Mouse (Mus musculus): Measurements from ENCODE around the gene Rap1b. TPM values are rescaled to one million over a fixed set of nuclear protein-coding genes. Genes with fewer than 3 reads are reported as not detected.

The Rap1b gene
- polyA plus RNA-seq, 1 experiment from 2014 or later = 159 TPM

DNA sequence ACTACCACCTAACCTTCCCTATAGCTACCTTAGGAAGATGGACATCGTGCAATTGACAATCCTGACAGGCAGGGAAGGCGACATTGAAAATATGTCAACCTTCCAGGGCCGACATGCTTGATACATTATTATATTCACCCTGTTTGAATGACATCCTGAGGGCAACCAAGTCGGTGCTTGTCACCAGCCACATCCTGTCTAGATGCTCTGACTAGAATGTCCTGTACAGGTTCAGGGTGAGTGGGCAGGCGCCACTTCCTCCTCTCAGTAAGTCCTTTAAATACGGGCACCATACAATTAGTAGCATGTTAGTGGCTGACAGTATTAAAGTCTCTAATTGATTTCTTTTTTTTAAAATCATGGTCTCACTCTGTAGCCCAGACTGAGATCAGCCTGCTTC is 37.8 kb downstream of the Rap1b start:
- H3K4me2 ChIP-seq = no peak overlapping the region
- no peak for ATAC-seq (ENCODE audit: low FRiP score)
- 90% methylated on average over 6 of the region's 6 CpGs for WGBS
- H3K4me1 ChIP-seq (replicated peaks) = peaks cover 9% of the 10 kb centered on the region
- peaks cover 13% of the 10 kb centered on the region for H3K36me3 ChIP-seq
- no peak overlapping the region for H3K4me3 ChIP-seq
- H3K9ac ChIP-seq = no peak overlapping the region
- no peaks in the 10 kb centered on the region for H3K27me3 ChIP-seq
- H3K27ac ChIP-seq = no peak overlapping the region
- H3K9me3 ChIP-seq = no peaks in the 10 kb centered on the region

DNA sequence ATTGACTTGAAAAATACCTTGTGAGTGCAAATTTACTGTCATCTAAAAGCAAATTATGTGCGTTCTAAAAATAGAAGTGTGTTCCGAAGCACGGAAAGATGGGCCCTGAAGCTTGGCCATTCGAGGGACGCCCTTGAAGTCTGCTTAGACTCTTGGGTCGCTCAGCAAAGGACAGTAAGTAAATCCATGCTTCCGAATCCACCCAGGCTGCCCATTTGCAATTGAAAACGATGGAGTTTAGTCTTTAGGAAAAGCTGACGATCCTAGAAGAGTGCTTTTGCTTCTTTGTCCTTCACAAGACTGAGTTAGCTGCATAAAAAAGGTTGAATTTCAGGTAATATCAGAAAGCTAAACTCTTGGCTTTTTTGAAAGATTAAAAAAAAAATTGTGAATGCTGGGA is 39.9 kb downstream of the Rap1b start:
- no peaks in the 10 kb centered on the region for H3K9me3 ChIP-seq
- ATAC-seq (ENCODE audit: low FRiP score) = no peak
- 51% methylated on average over 9 of the region's 9 CpGs for WGBS
- H3K9ac ChIP-seq = no peak overlapping the region
- H3K27me3 ChIP-seq = no peaks in the 10 kb centered on the region
- no peak overlapping the region for H3K4me3 ChIP-seq
- H3K4me1 ChIP-seq (replicated peaks) = peaks cover 9% of the 10 kb centered on the region
- H3K36me3 ChIP-seq = peaks cover 1% of the 10 kb centered on the region; the same call in 1 of the 2 replicates
- H3K27ac ChIP-seq = no peak overlapping the region
- H3K4me2 ChIP-seq = no peak overlapping the region

DNA sequence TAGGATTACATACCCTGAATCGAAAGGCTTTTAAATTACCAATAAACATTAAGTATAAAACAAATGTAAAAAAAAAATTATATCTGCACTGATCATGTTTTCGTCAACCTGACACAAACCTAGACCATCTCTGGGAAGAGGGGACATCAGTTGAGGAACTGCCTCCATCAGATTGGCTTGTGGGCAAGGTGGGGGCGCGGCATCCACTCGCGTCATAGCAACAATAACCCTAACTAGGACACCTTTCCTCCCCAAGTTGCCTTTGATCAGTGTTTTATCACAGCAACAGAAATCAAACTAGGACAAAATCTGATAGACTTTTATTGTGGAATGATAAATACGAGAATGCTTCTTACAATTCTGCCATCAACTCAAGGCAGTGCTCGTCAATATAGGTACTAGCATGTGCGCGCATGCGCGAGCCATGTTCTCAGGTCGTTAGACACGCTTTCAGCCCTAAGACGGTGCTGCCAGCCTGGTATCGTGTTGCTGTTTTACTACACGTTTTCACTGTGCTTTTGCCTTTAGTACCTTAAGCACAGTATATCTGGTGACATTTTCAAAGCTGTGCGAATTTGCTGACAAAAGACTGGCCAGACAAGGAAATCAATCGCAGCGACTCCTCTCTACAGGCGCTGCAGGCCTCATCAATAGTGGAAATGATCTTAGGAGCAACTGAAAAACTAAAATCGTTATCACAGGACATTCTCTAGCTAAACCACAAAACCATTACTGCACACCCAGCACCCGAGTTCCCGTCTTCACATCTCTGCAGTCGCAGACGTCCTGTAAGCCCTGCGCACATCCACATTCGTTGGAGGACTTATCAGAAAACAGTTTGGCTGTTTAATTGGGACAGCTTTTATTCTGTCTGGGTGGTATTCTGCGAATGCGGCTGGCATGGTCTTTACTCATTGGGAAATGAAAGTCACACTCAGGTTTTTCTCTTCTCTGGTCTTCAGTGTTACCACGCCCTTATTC is 41.7 kb downstream of the Rap1b start:
- WGBS = 92% methylated on average over 31 of the region's 31 CpGs
- Histone ChIP-seq H3K9ac (no peak overlapping the region), H3K36me3 (no peaks in the 10 kb centered on the region), H3K4me1 (replicated peaks) (peaks cover 4% of the 10 kb centered on the region; the same call in 1 of the 2 replicates), H3K4me3 (no peak overlapping the region), H3K27ac (no peak overlapping the region), H3K27me3 (no peaks in the 10 kb centered on the region), H3K4me2 (no peak overlapping the region), H3K9me3 (no peaks in the 10 kb centered on the region)
- no peak for ATAC-seq (ENCODE audit: low FRiP score)

DNA sequence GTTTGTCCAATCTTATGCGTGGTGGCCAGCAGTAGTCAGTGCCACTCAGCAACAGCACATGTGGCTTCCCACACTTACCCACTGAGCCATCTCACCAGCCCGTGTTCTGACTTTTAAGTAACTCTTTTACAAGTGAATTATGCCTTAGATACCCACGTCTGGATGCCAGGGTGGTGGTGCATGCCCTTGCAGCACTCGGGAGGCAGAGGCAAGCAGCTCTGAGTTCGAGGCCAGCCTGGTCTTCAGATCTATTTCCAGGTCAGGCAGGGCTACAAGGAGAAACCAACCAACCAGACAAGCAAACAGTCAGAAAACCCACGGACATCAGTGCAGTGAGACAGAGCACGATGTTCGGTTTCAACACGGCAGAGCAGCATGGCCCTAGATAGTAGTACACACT is 43.9 kb downstream of the Rap1b start:
- H3K4me3 ChIP-seq = no peak overlapping the region
- H3K27ac ChIP-seq = no peak overlapping the region
- H3K4me1 ChIP-seq (replicated peaks) = no peaks in the 10 kb centered on the region
- no peak for ATAC-seq (ENCODE audit: low FRiP score)
- H3K27me3 ChIP-seq = no peaks in the 10 kb centered on the region
- no peaks in the 10 kb centered on the region for H3K9me3 ChIP-seq
- WGBS = 96% methylated on average over 9 of the region's 9 CpGs
- H3K9ac ChIP-seq = no peak overlapping the region
- no peaks in the 10 kb centered on the region for H3K36me3 ChIP-seq
- no peak overlapping the region for H3K4me2 ChIP-seq

DNA sequence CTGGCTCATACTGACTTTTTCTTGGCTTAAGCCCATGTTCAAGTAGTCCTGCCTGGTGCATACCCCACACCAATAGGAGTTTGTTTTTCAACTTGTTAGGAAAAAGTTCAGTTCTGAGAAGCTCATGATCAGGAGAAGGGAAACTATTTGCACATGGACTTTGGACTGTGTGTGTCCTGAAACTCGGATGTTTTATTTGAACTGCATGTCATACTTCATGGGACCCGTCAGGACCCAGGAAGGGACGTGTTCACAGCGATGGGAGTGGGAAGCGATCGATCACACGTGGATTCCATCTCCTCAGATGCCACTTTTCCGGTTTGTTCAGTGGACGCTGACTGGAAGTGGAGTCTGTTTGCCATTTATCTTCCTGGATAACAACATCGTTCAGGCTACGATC is 46.0 kb downstream of the Rap1b start:
- H3K4me1 ChIP-seq (replicated peaks) = no peaks in the 10 kb centered on the region
- no peaks in the 10 kb centered on the region for H3K27me3 ChIP-seq
- no peak overlapping the region for H3K4me3 ChIP-seq
- no peak overlapping the region for H3K9ac ChIP-seq
- 92% methylated on average over 11 of the region's 11 CpGs for WGBS
- H3K9me3 ChIP-seq = no peaks in the 10 kb centered on the region
- H3K4me2 ChIP-seq = no peak overlapping the region
- H3K36me3 ChIP-seq = no peaks in the 10 kb centered on the region
- H3K27ac ChIP-seq = no peak overlapping the region
- no peak for ATAC-seq (ENCODE audit: low FRiP score)

DNA sequence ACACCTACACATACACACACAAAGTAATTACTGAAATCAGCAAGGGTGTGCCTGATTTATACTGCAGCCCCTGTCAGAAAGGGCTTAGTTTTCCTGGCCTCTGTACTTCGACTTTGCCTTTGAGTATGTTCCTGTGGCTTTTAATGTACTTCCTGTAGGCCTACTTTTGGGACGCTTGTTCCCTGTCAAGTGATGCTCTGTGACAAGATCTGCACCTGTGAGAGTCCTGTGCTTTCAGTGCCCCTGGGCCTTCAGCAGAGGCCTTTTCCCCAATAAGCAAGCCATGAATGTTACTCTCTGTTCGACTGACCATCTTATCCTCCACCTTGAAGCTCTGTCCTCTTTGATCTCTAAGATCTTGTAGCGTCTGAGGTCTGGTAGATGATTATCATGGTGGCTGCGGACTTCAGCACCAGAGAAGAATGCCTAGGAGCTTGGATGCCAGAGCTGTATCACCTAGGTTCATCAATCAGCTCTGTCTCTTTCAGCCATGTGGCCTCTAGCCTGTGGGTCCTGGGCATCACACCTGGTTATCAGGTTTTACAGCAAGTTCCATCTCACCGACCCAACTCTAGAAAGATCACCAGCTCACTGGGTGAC is 47.3 kb downstream of the Rap1b start:
- no peaks in the 10 kb centered on the region for H3K4me1 ChIP-seq (replicated peaks)
- no peak for ATAC-seq (ENCODE audit: low FRiP score)
- no peaks in the 10 kb centered on the region for H3K27me3 ChIP-seq
- no peak overlapping the region for H3K27ac ChIP-seq
- H3K4me2 ChIP-seq = no peak overlapping the region
- no peak overlapping the region for H3K9ac ChIP-seq
- H3K4me3 ChIP-seq = no peak overlapping the region
- H3K36me3 ChIP-seq = no peaks in the 10 kb centered on the region
- H3K9me3 ChIP-seq = no peaks in the 10 kb centered on the region
- WGBS = 91% methylated on average over 6 of the region's 6 CpGs

DNA sequence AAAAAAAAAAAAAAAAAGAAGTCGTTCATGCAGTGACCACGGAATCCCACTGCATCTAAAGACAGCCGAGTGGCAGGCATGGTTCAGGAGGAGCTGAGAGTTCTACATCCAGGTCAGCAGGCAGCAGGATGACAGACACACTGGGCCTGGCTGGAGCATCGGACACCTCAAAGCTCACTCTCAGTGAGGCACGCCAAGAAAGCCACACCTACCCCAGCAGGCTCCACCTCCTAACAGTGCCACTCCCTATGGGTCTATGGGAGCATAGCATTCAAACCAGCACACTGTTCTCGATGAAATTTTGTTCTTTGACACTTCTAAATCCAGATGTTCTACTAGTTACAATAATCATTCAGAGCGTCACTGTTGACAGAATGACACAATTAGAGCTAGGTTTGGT is 48.2 kb downstream of the Rap1b start:
- no peak for ATAC-seq (ENCODE audit: low FRiP score)
- 76% methylated on average over 7 of the region's 7 CpGs for WGBS

DNA sequence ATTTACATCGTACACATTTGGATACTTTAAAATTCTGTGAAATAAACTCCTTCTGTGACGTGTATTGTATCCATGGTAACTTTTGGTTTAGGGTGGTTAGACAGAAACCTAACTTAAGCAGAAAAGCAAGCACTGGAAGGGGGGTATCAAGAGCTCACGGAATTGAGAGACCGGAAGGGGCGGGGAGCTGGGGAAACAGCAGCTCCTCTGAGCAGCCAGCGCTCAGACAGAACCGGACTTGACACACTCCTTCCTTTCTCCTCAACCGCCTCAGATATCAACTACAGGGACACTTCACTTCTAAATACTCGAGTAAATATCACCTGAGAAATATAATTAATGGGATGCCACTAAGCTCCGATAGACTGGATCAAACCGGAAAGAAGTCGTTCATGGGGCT is 48.7 kb downstream of the Rap1b start:
- no peak overlapping the region for H3K9ac ChIP-seq
- H3K4me1 ChIP-seq (replicated peaks) = peaks cover 6% of the 10 kb centered on the region
- no peak overlapping the region for H3K27ac ChIP-seq
- H3K4me2 ChIP-seq = no peak overlapping the region
- 93% methylated on average over 12 of the region's 12 CpGs for WGBS
- H3K9me3 ChIP-seq = no peaks in the 10 kb centered on the region
- H3K4me3 ChIP-seq = no peak overlapping the region
- H3K27me3 ChIP-seq = no peaks in the 10 kb centered on the region
- no peaks in the 10 kb centered on the region for H3K36me3 ChIP-seq
- no peak for ATAC-seq (ENCODE audit: low FRiP score)

More for the DNA sequence above, 48.2 kb downstream of the Rap1b start:
- Histone ChIP-seq H3K9me3 (no peaks in the 10 kb centered on the region), H3K9ac (no peak overlapping the region), H3K36me3 (no peaks in the 10 kb centered on the region), H3K4me1 (replicated peaks) (peaks cover 6% of the 10 kb centered on the region), H3K4me2 (no peak overlapping the region), H3K27me3 (no peaks in the 10 kb centered on the region), H3K4me3 (no peak overlapping the region), H3K27ac (no peak overlapping the region)

DNA sequence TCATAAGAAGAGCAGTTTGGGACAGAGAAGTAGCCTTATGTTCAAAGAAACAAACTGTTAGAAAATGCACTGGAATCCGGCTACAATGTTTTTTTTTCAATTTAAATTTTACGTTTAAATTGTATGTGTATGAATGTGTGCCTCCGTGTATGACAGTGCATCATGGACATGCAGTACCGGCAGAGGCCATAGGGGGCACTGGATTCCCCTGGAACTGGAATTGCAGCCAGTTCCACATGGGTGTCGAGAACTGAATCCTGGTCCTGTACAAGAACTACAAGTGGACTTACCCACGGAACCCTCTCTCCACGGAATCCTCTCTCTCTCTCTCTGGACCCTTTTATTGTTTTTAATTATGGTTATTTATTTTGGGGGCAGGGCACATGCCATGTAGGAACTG is 49.7 kb downstream of the Rap1b start:
- Histone ChIP-seq H3K4me3 (no peak overlapping the region), H3K4me1 (replicated peaks) (peaks cover 15% of the 10 kb centered on the region), H3K27me3 (no peaks in the 10 kb centered on the region), H3K27ac (no peak overlapping the region), H3K9ac (no peak overlapping the region), H3K36me3 (no peaks in the 10 kb centered on the region), H3K9me3 (no peaks in the 10 kb centered on the region), H3K4me2 (no peak overlapping the region)
- no peak for ATAC-seq (ENCODE audit: low FRiP score)
- WGBS = 92% methylated on average over 7 of the region's 7 CpGs

DNA sequence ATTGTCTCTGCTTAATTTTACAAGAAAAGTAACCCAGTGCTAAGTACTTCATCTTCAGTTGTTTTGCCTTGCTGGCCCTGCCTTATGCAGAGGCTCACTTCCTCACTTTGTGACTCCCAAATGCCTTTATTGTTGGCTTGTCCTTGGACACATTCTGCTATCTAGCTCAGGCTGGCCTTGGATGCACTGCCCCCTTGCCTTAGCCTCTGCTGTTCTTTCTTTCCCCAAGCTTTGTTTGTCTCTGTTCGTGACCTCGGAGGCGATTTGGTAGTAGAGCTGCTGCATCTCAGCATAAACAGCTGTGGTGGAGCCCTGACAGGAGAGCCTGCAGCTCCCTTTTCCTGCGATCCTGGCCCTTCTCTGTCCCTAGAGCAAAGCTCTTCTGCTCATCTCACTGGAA is 50.6 kb downstream of the Rap1b start:
- Histone ChIP-seq H3K27me3 (no peaks in the 10 kb centered on the region), H3K27ac (no peak overlapping the region), H3K9ac (no peak overlapping the region), H3K4me3 (no peak overlapping the region), H3K4me1 (replicated peaks) (peaks cover 20% of the 10 kb centered on the region), H3K36me3 (no peaks in the 10 kb centered on the region), H3K9me3 (no peaks in the 10 kb centered on the region), H3K4me2 (no peak overlapping the region)
- WGBS = 77% methylated on average over 4 of the region's 4 CpGs
- ATAC-seq (ENCODE audit: low FRiP score) = no peak

DNA sequence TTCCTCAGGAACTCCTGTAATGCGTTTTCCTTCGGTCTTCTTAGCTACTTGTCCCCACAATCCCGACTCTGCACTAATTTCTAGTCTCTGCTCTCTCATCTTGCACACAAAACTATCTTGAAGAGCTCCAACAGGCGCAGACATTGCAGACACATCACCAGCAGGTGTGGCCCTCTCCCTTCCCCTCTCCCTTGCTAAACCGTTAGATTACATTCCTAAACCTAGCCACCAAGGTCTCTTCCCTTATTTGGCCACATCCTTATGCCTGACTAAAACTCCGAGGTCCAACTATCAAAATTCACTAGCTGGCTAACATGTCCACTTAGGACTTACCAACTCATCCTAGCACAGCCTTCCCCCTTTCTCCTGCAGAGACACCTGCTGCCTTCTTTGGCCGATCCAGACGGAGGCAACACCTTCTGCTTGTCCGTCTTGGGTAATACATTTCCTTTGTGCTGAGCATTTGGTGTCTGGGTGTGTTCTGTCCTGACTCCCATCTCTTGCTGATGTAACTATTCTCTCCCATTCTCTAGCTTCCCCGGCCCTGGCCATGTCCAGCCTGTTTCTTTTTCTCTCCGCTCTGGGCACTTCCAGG is 52.3 kb downstream of the Rap1b start:
- 83% methylated on average over 11 of the region's 11 CpGs for WGBS
- H3K27ac ChIP-seq = 0 out of 2 replicates have a peak overlapping the region, but pooled peaks have one; percentile 72
- no peaks in the 10 kb centered on the region for H3K36me3 ChIP-seq
- no peak for ATAC-seq (ENCODE audit: low FRiP score)
- H3K9me3 ChIP-seq = no peaks in the 10 kb centered on the region
- H3K9ac ChIP-seq = no peak overlapping the region
- peak overlapping the region; percentile 87 for H3K4me3 ChIP-seq
- H3K4me1 ChIP-seq (replicated peaks) = peaks cover 20% of the 10 kb centered on the region
- no peaks in the 10 kb centered on the region for H3K27me3 ChIP-seq
- H3K4me2 ChIP-seq = peak overlapping the region; percentile 58
